Mouse (Mus musculus) brown adipose tissue, adult 24 weeks (tissue): Measurements from ENCODE around the gene Nlrp4c. TPM values are rescaled to one million over a fixed set of nuclear protein-coding genes. Genes with fewer than 3 reads are reported as not detected.

Experiments used
- H3K27ac ChIP-seq: fragments of 200-500 bp; replicated peaks from 2 replicates; pipeline ENCODE4 v1.5.1; 2012; ENCODE audit warnings: low read depth, mild to moderate bottlenecking, low read length
- H3K4me1 ChIP-seq: fragments of 200-500 bp; 2 replicates; pipeline ENCODE4 v1.6.1; 2012; ENCODE audit warnings: low read length, mixed read lengths; ENCODE audit not compliant: control insufficient read depth, insufficient read depth, insufficient read length
- H3K4me3 ChIP-seq: fragments of 200-500 bp; 2 replicates; pipeline ENCODE4 v1.5.1; 2012; ENCODE audit warnings: low read depth, mild to moderate bottlenecking, low read length, moderate library complexity; ENCODE audit not compliant: insufficient read depth
- polyA plus RNA-seq: library from polyadenylated mRNA; stranded (reverse); fragments of >200 nt; gene quantifications from 2 replicates; pipeline ENCODE4 v1.2.4, GENCODE M21; 2012; ENCODE audit not compliant: missing spikeins, insufficient read depth, insufficient read length

Gene Nlrp4c
- polyA plus RNA-seq, 1 experiment: not detected

- Histone ChIP-seq H3K27ac (peak overlapping the region; percentile 77), H3K4me1 (peaks cover 61% of the 10 kb centered on the region), H3K4me3 (no peak overlapping the region)
These were observed 106.3 kb downstream of the Nlrp4c start for GRCm38 (mm10) chr7:6151266-6151665.

- no peak overlapping the region for H3K4me3 ChIP-seq
- H3K4me1 ChIP-seq: peaks cover 57% of the 10 kb centered on the region
- peak overlapping the region; percentile 67 for H3K27ac ChIP-seq
These were observed 107.1 kb downstream of the Nlrp4c start for GRCm38 (mm10) chr7:6152036-6152435.

- Histone ChIP-seq H3K4me3 (0 out of 2 replicates have a peak overlapping the region, but pooled peaks have one; percentile 2), H3K27ac (peak overlapping the region; percentile 97), H3K4me1 (peaks cover 47% of the 10 kb centered on the region)
These were observed 108.2 kb downstream of the Nlrp4c start for GRCm38 (mm10) chr7:6153131-6153530.

GRCm38 (mm10) chr7:6154164-6154563, 109.2 kb downstream of the Nlrp4c start:
- Histone ChIP-seq H3K27ac (peak overlapping the region; percentile 97), H3K4me1 (peaks cover 37% of the 10 kb centered on the region), H3K4me3 (peak overlapping the region; percentile 97; the same call in 1 of the 2 replicates)

Other genes starting within 250 kb of the Nlrp4c start
- not detected in 2 replicates for gene Vmn1r63, start 239.7 kb upstream of the Nlrp4c start, polyA plus RNA-seq
- not detected in 2 replicates for gene Vmn1r64, start 160.6 kb upstream of the Nlrp4c start, polyA plus RNA-seq
- not detected in 2 replicates for gene Vmn1r65, start 34.2 kb upstream of the Nlrp4c start, polyA plus RNA-seq
- 28.2 and 41.7 TPM in 2 replicates for gene Zfp787, start 110.8 kb downstream of the Nlrp4c start, polyA plus RNA-seq
- gene Zfp444, start 127.1 kb downstream of the Nlrp4c start, polyA plus RNA-seq: 5.1 and 7.7 TPM in 2 replicates
- gene Galp, start 151.9 kb downstream of the Nlrp4c start, polyA plus RNA-seq: not detected in 2 replicates
- gene Zscan5b, start 177.1 kb downstream of the Nlrp4c start, polyA plus RNA-seq: not detected in 2 replicates
- gene Epp13, start 207.5 kb downstream of the Nlrp4c start, polyA plus RNA-seq: not detected in 2 replicates
- 3.4 and 4.6 TPM in 2 replicates for gene Zfp667, start 241.4 kb downstream of the Nlrp4c start, polyA plus RNA-seq